Mouse (Mus musculus): Measurements from ENCODE around the gene Ramp1. TPM values are rescaled to one million over a fixed set of nuclear protein-coding genes. Genes with fewer than 3 reads are reported as not detected.

The Ramp1 gene
- polyA plus RNA-seq, 1 experiment from 2014 or later, result 1.1 TPM

DNA sequence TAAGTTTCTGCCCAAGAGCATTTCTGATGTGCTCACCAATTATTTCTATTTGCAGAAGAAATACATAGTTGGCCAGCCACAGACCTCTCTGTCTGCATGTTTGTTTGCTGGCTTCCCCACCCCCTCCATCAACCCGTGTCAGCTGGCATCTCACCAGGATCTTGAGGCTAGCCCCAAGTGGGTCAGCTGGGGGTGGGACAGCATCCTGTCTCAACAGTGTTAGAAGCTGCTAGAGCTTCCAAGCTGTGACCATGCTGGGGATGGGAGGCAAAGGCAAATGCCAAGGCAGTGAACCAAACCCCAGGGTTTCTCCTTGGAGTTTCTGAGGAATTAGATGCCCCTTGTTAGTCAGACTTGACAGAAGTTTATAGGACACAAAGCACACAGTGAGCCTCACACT lies 36.4 kb downstream of the Ramp1 start:
- H3K27ac ChIP-seq, result no peak overlapping the region
- 52% methylated on average over 1 of the region's 1 CpGs for WGBS
- H3K27me3 ChIP-seq, result no peaks in the 10 kb centered on the region
- H3K9me3 ChIP-seq, result no peaks in the 10 kb centered on the region
- H3K4me3 ChIP-seq (replicated peaks), result no peak overlapping the region
- H3K4me1 ChIP-seq (replicated peaks), result peaks cover 8% of the 10 kb centered on the region; the same call in 1 of the 2 replicates
- no peak overlapping the region for H3K9ac ChIP-seq (replicated peaks)
- no peak for ATAC-seq (ENCODE audit: insufficient number of reproducible peaks, insufficient read depth, low FRiP score, low TSS enrichment, low read depth)
- no peak overlapping the region for H3K4me2 ChIP-seq
- no peaks in the 10 kb centered on the region for H3K36me3 ChIP-seq

DNA sequence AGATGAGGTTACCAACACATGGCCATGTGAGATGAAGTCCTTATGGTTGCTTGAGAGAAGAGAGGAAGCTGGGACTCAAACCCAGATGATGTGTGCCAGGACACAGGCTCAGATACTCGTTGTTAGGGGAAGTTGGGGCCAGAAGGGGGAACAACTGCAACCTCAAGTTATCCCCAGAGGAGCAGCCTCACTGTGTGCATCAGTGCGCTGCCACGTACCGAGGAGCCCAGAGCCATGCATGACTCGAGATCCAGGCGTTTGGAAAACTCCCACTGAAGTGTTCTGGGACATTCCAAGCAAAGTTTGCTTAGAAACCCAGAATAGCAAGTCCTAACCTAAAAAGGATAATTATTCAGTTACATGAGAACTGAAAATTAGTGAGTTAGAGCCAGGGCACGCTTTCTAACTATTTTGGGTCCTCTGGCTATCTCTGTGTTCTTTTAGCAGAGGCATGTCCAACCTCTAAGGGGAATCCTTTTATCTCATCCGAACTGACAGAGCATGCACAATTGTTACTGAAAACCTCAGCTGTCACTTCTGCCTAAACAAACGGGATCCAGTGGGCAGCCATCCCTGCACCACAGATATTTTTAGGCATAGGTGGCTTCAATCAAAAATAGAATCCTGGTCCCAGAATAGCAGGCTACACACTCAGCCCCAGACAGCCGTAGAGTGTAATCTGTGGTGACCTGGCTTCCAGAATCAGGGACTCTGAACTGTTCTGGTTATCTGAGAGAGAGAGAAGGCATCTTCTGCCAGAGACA lies 37.1 kb downstream of the Ramp1 start:
- Histone ChIP-seq H3K4me1 (replicated peaks) (peaks cover 8% of the 10 kb centered on the region; the same call in 1 of the 2 replicates), H3K4me2 (no peak overlapping the region), H3K9me3 (no peaks in the 10 kb centered on the region), H3K9ac (replicated peaks) (no peak overlapping the region), H3K4me3 (replicated peaks) (no peak overlapping the region), H3K36me3 (no peaks in the 10 kb centered on the region), H3K27ac (no peak overlapping the region), H3K27me3 (no peaks in the 10 kb centered on the region)
- no peak for ATAC-seq (ENCODE audit: insufficient number of reproducible peaks, insufficient read depth, low FRiP score, low TSS enrichment, low read depth)
- WGBS, result 73% methylated on average over 10 of the region's 10 CpGs

DNA sequence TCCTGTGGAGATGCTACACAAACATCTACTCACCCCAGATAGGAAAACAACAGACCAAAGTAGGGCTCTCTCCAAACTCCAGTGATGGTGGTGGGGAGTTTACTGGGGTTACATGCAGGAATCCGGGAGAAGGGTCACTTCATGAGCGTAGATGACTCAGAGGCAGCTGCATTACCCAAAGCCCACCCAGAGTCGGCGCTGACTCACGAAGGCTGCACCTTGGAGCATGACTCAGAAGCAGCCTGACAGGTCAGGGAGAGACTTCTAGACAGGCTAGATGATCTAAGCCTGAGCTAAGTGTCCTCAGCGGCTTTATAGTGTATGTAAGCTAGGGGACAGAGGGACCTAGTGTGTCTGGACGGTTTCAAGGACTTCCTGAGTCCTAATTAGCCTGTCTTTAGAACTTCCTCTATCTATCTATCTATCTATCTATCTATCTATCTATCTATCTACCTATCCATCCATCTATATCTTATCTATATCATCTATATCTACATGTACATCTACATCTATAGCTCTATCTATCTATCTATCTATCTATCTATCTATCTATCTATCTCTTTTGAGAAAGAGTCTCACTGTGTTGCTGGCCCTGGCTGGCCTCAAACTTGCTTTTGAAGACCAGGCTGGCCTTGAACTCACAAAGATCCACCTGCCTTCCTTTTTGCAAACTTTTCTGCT lies 40.2 kb downstream of the Ramp1 start:
- H3K9ac ChIP-seq (replicated peaks), result no peak overlapping the region
- no peak overlapping the region for H3K4me2 ChIP-seq
- no peak overlapping the region for H3K27ac ChIP-seq
- H3K9me3 ChIP-seq, result no peaks in the 10 kb centered on the region
- 84% methylated on average over 7 of the region's 7 CpGs for WGBS
- no peak for ATAC-seq (ENCODE audit: insufficient number of reproducible peaks, insufficient read depth, low FRiP score, low TSS enrichment, low read depth)
- no peaks in the 10 kb centered on the region for H3K4me1 ChIP-seq (replicated peaks)
- no peak overlapping the region for H3K4me3 ChIP-seq (replicated peaks)
- H3K27me3 ChIP-seq, result no peaks in the 10 kb centered on the region
- no peaks in the 10 kb centered on the region for H3K36me3 ChIP-seq

DNA sequence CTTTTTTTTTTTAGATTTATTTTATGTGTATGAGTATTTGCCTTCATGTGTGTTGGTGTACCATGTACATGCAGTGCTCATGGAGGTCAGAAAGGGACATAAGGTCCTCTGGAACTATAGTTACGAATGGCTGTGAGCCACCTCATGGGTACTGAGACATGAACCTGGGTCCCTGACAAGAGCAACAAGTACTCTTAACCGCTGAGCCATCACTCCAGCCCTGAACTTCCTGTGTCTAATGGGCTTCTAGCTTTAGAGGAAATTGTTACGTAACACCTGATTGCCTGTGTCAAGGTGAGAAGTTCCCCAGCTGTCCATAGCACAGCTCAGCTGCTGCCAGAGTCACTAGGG lies 40.7 kb downstream of the Ramp1 start:
- H3K4me2 ChIP-seq, result no peak overlapping the region
- no peaks in the 10 kb centered on the region for H3K4me1 ChIP-seq (replicated peaks)
- no peaks in the 10 kb centered on the region for H3K36me3 ChIP-seq
- no peak for ATAC-seq (ENCODE audit: insufficient number of reproducible peaks, insufficient read depth, low FRiP score, low TSS enrichment, low read depth)
- WGBS, result 86% methylated on average over 3 of the region's 3 CpGs
- H3K27ac ChIP-seq, result no peak overlapping the region
- no peaks in the 10 kb centered on the region for H3K9me3 ChIP-seq
- H3K4me3 ChIP-seq (replicated peaks), result no peak overlapping the region
- no peak overlapping the region for H3K9ac ChIP-seq (replicated peaks)
- no peaks in the 10 kb centered on the region for H3K27me3 ChIP-seq

DNA sequence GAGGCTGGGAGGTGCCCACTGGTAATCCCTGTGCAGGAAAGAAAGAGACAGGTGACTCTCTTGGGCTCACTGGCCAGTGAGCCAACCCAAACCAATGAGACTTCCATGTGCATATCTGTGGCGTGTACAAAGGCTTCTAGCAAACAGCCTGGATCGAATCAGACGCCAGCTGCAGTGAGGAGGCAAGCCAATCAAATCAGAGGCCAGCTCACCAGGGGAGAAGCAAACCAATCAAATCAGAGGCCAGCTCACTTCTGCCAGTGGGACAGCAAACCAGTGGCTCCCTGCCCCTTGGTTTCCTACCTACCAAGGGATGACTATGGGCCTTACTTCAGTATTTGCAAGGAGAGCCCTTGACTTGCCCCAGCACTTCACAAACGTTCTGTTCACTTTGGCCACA lies 46.9 kb downstream of the Ramp1 start:
- H3K9me3 ChIP-seq, result no peaks in the 10 kb centered on the region
- peak overlapping the region; percentile 73; the same call in 1 of the 2 replicates for H3K27ac ChIP-seq
- no peak overlapping the region for H3K9ac ChIP-seq (replicated peaks)
- WGBS, result 62% methylated on average over 4 of the region's 4 CpGs
- no peaks in the 10 kb centered on the region for H3K27me3 ChIP-seq
- no peak overlapping the region for H3K4me2 ChIP-seq
- H3K4me1 ChIP-seq (replicated peaks), result peaks cover 15% of the 10 kb centered on the region
- no peak overlapping the region for H3K4me3 ChIP-seq (replicated peaks)
- ATAC-seq (ENCODE audit: insufficient number of reproducible peaks, insufficient read depth, low FRiP score, low TSS enrichment, low read depth), result no peak
- H3K36me3 ChIP-seq, result no peaks in the 10 kb centered on the region

DNA sequence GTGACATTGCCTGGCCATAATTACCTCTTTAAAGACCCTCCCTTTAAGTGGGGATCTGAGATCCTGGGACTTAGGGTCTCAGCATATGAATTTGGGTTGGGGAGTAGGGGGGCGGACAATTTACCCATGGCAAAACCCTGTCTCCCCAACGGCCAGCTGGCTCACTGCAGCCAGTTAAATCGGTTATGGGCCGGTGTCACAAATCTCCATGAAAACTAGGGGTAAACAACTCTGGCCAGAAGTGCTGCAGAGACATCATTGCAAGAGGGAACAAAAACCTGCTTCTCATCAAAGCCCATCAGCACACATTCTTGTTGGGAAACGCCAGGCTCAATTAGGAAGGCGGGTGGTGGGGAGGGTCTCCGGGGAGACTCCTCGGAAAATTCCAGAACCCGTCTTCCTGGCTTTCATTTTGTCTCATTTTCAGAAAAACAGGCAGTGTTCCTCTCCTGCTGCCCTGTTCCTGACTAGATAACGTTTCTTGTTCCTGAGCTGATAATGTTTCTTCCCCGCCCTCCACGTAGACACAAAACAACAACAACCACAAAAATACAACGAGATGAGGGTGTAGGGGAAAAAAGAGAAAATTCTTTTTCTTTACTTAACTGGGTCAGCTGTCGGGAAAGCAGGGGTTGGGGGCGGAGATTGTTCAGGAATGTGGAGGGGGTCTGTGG lies 47.9 kb downstream of the Ramp1 start:
- WGBS, result 43% methylated on average over 15 of the region's 15 CpGs
- H3K9ac ChIP-seq (replicated peaks), result 0 out of 2 replicates have a peak overlapping the region, but pooled peaks have one; percentile 4
- H3K4me2 ChIP-seq, result 0 out of 2 replicates have a peak overlapping the region, but pooled peaks have one; percentile 1
- H3K9me3 ChIP-seq, result no peaks in the 10 kb centered on the region
- ATAC-seq (ENCODE audit: insufficient number of reproducible peaks, insufficient read depth, low FRiP score, low TSS enrichment, low read depth), result no peak
- H3K4me1 ChIP-seq (replicated peaks), result peaks cover 15% of the 10 kb centered on the region
- H3K27me3 ChIP-seq, result no peaks in the 10 kb centered on the region
- H3K36me3 ChIP-seq, result no peaks in the 10 kb centered on the region
- no peak overlapping the region for H3K4me3 ChIP-seq (replicated peaks)
- peak overlapping the region; percentile 73 for H3K27ac ChIP-seq

DNA sequence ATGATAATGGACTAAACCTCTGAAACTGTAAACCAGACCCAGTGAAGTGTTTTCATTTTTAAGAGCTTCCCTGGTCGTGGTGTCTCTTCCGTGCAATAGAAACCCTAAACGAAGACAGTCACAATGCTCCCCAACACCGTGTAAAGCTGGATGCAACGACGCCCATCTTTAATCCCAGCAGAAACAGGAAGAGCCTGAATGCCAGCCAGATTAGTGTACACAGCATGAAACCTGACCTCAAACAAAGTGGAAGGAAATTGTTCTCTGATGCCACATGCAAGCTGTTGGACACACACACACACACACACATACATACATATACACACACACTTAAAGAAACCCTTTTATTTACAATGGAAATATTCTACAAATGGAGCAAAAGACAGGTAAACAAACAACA lies 51.5 kb downstream of the Ramp1 start:
- Histone ChIP-seq H3K27me3 (no peaks in the 10 kb centered on the region), H3K9ac (replicated peaks) (no peak overlapping the region), H3K27ac (no peak overlapping the region), H3K9me3 (no peaks in the 10 kb centered on the region), H3K4me1 (replicated peaks) (peaks cover 15% of the 10 kb centered on the region), H3K4me2 (no peak overlapping the region), H3K36me3 (no peaks in the 10 kb centered on the region), H3K4me3 (replicated peaks) (no peak overlapping the region)
- ATAC-seq (ENCODE audit: insufficient number of reproducible peaks, insufficient read depth, low FRiP score, low TSS enrichment, low read depth), result no peak
- WGBS, result 67% methylated on average over 6 of the region's 6 CpGs

DNA sequence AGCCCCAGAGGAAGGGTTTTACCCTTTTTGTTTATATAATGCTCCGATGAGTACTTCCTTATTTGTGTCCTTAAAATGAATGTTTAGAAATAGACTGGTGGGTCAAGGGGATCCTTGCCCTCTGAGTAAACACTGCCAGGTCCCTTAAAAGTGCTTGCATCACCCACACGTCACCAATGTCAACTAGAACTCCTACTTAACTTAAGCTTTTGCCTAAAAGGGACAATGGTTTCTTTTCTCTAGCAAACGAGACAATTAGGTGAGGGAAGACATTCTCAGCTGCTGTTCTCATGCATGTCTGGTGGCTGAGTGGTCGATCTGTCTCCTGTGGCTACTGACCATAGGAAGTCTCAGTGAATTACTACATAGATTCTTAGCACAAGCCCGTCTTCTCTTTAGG lies 52.3 kb downstream of the Ramp1 start:
- WGBS, result 67% methylated on average over 5 of the region's 5 CpGs
- Histone ChIP-seq H3K4me1 (replicated peaks) (peaks cover 15% of the 10 kb centered on the region), H3K27ac (no peak overlapping the region), H3K9ac (replicated peaks) (no peak overlapping the region), H3K9me3 (no peaks in the 10 kb centered on the region), H3K36me3 (no peaks in the 10 kb centered on the region), H3K27me3 (no peaks in the 10 kb centered on the region), H3K4me2 (no peak overlapping the region), H3K4me3 (replicated peaks) (no peak overlapping the region)
- no peak for ATAC-seq (ENCODE audit: insufficient number of reproducible peaks, insufficient read depth, low FRiP score, low TSS enrichment, low read depth)

DNA sequence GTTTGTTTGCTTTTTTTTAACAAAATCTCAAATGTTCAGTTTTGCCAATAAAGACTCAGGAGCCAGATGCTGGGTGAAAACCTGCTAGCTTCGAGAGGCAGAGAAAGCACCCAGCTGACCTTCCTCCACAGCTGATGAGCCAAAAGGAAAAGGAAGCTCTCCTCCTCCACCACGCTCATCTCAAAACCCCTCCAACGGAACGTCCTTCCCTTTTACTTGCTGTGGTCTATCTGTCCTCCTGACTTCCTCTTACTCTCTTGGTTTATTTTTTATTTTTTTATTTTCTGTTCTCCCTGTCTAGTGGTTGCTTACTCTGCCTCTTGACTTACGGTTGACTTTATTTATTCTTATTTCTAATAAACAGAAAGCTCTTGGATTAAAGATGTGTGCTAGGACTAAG lies 55.8 kb downstream of the Ramp1 start:
- no peaks in the 10 kb centered on the region for H3K27me3 ChIP-seq
- WGBS, result 81% methylated on average over 5 of the region's 5 CpGs
- H3K4me2 ChIP-seq, result no peak overlapping the region
- H3K9ac ChIP-seq (replicated peaks), result no peak overlapping the region
- H3K4me1 ChIP-seq (replicated peaks), result no peaks in the 10 kb centered on the region
- H3K9me3 ChIP-seq, result no peaks in the 10 kb centered on the region
- H3K27ac ChIP-seq, result no peak overlapping the region
- H3K4me3 ChIP-seq (replicated peaks), result no peak overlapping the region
- H3K36me3 ChIP-seq, result no peaks in the 10 kb centered on the region
- no peak for ATAC-seq (ENCODE audit: insufficient number of reproducible peaks, insufficient read depth, low FRiP score, low TSS enrichment, low read depth)

DNA sequence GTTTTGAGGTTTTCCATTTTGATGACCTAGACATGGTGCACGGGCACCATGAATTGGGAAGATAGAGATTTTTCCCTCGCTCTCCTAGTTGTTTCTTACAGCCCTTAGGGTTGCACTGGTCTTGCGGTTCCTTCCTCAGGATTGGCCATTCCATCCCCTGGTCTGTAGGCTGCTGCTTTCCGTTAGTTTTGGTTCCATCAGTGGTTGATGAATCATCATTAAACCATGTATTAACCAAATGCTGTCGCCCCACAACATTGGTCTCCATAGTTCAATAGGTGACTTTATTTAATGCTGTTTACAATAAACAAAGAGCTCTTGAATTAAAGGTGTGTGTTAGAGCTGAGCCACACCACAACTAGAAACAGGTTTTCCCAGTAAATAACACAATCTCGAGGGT lies 58.1 kb downstream of the Ramp1 start:
- Histone ChIP-seq H3K27me3 (0 out of 2 replicates have a peak, but pooled peaks cover 3% of the 10 kb centered on the region), H3K4me2 (no peak overlapping the region), H3K36me3 (no peaks in the 10 kb centered on the region), H3K27ac (no peak overlapping the region), H3K9ac (replicated peaks) (no peak overlapping the region), H3K9me3 (no peaks in the 10 kb centered on the region), H3K4me3 (replicated peaks) (no peak overlapping the region), H3K4me1 (replicated peaks) (no peaks in the 10 kb centered on the region)
- ATAC-seq (ENCODE audit: insufficient number of reproducible peaks, insufficient read depth, low FRiP score, low TSS enrichment, low read depth), result no peak
- WGBS, result 75% methylated on average over 6 of the region's 6 CpGs

DNA sequence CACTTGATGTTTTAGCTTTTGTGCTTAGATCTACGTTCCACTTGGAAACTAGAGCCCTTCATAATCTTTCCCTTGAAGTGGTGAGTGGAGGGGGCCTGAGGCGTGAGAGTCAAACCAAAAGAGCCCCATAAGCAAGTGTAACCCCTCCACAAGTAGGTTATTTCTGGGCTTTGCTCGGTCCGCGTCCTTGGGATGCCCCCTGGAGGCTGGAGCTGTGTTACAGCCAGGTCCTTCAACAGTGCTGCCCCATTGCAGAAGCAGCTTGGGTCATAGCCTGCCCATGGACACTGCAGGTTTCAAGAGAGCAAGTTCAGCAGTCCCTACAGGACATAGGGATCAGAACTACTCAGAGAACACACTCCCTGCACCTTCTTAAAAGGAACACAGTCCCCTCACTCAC lies 59.5 kb downstream of the Ramp1 start:
- no peak overlapping the region for H3K27ac ChIP-seq
- 17% methylated on average over 5 of the region's 5 CpGs for WGBS
- no peak overlapping the region for H3K4me2 ChIP-seq
- H3K9ac ChIP-seq (replicated peaks), result no peak overlapping the region
- H3K9me3 ChIP-seq, result no peaks in the 10 kb centered on the region
- 0 out of 2 replicates have a peak, but pooled peaks cover 3% of the 10 kb centered on the region for H3K27me3 ChIP-seq
- H3K36me3 ChIP-seq, result no peaks in the 10 kb centered on the region
- H3K4me3 ChIP-seq (replicated peaks), result no peak overlapping the region
- no peaks in the 10 kb centered on the region for H3K4me1 ChIP-seq (replicated peaks)
- no peak for ATAC-seq (ENCODE audit: insufficient number of reproducible peaks, insufficient read depth, low FRiP score, low TSS enrichment, low read depth)

Data from limb, embryonic 12.5 days (tissue).